Mouse (Mus musculus) v-Abl transformed pro-B cells (cell line): ENCODE results near the gene Hectd4.

Source experiments
- in situ Hi-C, 2 experiments: fragments of 400-800 bp; cut with MboI; formaldehyde crosslinking; loops; one replicate each; pipeline ENCODE4 v1.15.1; 2025; ENCODE audit not compliant: unreplicated experiment in 2 of 2

The Hectd4 gene

DNA sequence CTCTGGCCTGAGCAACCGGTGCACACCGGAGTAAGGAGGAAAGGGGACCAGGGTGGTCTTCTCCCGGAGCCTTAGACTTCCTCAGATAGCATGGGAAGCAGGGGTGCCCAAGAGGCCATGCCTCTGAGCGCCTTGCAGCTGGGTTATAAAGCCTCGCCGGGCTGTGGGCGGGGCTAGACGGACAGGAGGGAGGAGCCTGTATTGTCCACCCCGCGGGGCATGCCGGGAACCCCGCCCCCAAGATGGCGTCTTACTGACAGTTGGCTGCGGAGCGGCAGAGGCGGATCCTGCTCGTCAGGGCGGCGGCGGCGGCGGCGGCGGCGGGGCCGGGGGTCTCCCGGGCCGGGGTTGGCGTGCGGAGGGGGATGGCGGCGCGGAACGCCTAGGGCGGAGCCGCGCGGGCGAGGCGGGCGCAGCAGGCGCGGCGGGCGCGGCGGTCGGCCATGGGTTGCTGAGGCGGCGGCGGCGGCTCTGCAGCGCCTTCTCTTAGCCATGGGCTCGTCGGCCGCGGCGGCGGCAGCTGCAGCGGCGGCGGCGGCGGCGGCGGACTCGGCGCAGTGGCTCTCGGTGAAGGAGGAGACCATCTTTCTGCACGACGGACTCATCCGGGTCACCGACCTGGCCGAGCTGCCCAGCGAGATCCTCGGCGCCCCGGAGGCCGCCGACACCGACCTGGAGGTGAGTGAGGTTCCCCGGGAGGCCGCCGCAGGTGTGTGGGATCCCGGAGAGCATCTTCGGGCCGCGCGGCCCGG is at the start of gene Hectd4:
TSS of gene Hectd4 (plus strand) at position 240 of the 752 bp plus-strand sequence.
- in situ Hi-C loops, result loop anchor here (5.0 kb wide), 2 partner anchors 47 to 157 kb away; no protein-coding TSS in a partner anchor

DNA sequence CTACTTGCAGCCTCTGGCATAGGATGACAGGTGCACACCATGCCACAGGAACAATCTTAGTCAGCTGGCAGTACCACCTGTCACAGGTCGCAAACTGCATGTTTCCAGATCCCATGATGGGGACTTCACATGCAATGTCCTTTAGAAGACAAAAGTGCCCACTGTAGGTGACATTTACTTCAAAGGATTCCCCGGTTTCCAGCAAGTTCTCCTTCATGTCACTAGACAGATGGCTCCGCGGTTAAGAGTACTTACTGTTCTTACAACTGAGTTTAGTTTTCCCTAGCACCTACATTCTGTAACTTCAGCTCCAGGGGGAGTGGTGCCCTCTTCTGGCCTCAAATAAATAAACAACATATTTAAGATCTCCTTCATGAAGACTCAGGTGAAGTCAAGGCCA is 47.2 kb upstream of the Hectd4 start:
- in situ Hi-C loops, result no loop called here

DNA sequence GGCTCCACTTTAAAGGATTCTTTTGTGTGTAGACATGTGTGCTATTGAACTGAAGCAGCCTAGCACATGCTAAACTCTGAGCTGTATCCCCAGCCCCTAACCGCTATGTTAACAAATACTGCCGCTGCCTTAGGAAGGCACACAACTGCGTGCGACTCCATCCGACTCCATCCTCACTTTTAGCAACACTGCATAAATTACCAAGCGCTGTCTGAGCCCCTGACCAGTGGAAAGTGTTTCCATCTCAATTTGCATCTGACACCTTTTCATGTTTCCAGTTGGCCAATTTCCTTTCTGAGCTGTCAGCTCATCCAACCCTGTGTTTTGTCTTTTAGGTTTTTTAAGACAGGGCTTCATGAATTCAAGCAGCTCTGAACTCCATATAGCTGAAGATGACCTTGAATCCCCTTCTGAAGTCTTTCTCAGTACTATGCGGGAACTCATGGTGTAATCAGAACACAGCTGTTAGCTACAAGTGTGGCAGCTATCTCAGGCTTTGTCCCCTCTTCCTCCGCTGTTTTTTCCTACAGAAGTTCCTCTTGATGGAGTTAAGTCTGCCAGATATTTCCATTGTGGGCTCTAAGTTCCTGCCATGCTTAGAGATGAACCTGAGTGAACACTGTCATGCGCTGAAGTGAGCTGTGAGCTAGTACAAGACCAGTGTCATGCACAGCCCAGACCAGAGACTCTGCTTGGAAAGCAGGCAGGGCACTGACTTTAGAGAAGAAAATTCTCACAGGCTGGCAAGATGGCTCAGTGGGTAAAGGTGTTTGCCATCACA is 40.8 kb upstream of the Hectd4 start:
- in situ Hi-C loops, result no loop called here

DNA sequence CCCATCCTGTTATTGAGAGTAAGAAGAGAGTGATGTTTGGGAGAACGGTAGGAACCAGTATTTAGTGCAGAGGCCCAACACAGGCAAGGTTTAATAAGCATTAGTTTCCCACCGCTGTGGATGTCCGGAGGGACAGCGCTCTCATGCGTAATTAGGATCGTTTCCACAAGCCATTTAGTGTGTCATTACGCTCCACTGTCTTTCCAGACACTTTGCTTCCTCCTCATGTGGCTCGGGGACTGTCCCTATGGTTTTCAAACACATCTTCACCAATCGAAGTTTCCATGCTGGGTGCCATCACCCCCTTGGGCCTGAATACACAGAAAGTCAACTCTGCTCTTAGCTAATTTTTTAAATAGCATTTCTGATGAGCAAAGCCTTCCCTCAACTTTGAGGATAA is 36.8 kb upstream of the Hectd4 start:
- in situ Hi-C loops, result no loop called here

DNA sequence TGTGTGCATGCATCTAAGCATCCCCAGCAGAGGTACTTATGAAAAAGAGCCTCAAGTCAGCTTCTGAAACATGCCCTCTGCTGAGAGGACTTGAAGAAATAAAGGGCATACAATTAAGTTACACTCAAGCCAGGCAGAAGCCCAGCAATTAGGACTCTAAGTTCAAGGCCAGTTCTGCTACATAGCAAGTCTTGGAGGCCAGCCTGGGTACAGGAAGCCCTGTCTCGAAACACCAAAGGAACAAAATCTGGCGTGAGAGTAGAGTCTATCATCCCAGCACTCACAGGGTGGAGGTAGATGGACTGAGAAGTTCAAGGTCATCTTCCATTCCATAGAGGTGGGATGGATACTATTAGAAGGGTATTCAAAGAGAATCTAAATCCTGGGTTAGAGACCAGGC is 35.6 kb upstream of the Hectd4 start:
- in situ Hi-C loops, result no loop called here

DNA sequence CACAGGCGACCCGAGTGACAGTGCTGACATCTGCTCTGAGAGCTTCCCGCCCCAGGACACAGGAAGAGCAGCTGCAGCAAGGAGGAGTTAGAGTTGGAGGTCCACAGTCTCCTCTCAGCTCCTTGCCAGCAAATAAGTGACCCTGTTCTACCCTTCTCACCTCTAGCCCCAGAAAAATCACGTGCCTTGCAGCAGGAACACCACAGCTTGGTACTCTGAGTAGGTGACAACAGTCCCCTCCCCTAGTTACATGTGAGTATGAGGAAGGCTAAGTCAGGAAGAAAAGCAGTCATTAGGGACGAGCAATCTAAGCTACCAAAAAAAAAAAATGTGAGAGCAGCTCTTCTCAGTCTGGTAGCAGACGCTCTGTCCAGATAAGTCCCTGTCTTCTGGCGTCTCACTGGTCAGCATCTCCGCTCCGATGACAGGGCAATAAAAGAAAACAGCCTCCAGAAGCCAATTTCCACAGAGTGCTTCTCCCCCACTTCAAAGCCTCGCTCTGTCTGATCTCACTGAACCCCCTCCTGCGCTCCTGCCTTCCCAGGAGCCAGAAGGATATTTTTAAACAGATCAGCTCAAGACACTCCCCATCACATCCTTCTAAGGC is 35.0 kb upstream of the Hectd4 start:
- in situ Hi-C loops, result no loop called here

DNA sequence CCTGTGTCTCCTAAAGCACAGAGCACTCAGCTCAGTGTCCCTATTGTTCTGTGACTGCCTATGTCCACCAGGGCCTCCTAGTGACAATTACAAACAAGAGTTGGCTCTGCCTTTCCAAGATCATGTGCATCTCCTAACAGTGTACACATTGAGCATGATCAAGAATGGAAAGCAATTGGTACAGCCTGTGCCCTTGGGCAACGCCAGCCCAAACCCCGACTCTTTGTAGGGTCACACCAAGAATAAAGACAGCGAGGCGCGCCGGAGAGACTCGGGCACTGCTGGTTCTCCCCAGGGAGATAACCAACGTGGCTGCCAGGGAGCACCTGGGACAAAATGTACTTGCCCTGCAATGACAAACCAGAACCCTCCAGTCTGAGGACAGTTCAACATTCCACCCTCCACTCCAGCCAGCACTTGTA is 32.4 kb upstream of the Hectd4 start:
- in situ Hi-C loops, result no loop called here

DNA sequence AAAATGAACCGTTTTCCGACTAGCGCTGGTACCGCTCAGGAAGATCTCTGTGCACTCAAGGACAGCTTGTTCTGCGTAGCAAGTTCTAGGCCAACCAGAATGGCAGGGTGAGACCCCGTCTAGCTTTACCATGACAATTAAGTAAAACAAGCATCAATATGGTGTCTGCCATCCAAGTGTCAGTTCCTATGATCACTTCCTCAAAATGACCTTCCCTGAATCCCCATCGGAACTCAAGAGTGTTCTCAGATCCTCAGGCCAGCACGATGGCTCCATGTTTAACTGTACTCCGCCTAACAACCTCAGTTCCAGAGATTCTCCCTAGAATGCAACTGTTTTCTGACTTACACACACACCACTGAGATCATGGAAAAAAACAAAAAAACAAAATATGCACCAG is 31.8 kb upstream of the Hectd4 start:
- in situ Hi-C loops, result no loop called here

DNA sequence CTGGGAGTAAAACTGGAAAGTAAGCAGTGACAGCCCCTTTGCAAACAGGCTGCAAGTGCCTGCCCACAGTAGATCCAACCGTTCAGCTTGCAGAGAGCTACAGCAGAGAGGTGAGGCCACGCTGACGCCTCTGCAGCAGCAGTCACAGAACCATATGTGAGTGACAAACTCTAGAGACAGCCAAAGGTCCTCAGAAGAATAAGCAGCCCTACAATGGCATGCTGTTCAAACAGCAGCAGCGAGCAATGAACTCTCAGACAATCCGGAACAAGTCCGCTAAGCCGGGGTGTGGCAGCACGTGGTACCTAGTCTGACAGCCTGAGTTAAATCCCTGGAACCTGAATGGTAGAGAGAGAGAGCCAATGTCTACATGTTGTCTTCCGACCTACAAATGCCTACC is 30.8 kb upstream of the Hectd4 start:
- in situ Hi-C loops, result no loop called here

DNA sequence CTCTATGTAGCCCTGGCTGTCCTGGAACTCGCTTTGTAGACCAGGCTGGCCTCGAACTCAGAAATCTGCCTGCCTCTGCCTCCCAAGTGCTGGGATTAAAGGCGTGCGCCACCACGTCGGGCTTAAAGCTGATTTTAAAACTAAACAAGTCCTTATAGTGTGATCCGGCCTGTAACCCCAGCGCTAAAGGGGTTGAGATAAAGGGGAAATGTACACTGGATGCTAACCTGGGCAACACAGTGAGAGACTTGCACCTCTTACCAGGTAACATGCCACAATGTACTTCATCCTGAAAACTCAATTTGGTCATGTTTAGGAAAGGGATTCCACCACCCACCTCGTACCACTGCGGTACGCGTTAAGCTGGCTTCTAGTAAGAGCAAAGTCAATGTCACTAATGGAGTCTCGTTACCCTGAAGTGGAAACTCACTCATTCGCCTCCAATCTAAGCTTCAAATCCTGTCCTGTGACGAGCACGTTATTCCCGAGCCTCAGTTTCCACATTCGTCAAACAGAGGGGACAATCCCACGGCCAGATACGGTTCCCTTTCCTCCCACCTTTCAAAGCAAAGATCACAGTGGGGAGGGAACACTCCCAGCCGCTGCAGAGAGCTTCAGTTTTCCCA is 29.7 kb upstream of the Hectd4 start:
- in situ Hi-C loops, result no loop called here

DNA sequence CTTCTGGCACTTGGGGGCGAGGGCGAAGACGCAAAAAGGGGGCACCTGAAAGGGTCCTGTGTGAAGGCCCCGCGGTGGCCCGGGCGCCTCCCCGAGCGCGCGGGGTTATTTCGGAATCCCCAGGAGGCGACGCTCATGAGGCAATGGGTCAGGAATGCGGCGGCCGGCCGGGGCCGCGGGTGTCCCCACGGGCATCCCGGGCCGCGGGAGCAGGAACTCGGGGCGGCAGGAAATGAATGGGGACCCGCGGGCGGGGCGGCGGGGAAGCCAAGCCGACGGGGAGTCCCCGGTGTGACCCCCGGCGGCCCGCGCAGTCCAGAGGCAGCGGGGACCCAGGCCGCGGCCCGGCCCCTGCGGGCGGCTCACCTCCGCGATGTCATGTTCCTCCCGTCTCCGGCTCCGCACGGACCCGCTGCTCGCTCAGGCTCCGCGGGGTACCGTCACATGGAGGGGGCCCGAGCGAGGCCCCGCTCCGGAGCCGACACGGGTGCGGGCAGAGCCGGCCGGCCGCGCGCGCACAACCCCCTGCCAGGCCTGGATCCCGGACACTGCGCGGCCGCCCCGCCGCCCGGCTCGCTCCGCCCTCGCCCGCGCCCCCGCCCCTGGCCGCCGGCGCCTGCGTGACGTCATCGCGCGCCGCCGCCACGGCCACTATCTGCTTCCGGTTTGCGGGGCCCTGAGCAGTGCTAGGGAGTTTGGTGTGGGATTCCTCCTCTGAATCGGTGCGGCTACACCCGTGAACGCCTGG is 29.0 kb upstream of the Hectd4 start, which contains the start of gene Ptpn11:
TSS of gene Ptpn11 (minus strand) at position 562 of the 748 bp plus-strand sequence.
- in situ Hi-C loops, result no loop called here

DNA sequence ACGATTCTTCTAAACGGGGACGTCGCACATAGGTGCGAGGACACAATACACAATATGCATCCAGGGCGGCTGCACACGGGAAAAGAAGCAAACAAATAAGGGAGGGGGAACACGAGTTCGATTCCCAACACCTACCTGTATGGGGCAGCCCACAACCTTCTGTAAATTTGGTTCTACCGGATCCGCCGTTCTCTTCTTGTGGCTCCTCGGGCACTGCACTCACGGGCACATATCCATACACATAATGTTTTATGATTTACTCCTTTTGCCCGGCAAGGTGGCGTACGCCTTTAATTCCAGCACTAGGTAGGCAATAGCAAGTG is 28.5 kb upstream of the Hectd4 start:
- in situ Hi-C loops, result no loop called here

DNA sequence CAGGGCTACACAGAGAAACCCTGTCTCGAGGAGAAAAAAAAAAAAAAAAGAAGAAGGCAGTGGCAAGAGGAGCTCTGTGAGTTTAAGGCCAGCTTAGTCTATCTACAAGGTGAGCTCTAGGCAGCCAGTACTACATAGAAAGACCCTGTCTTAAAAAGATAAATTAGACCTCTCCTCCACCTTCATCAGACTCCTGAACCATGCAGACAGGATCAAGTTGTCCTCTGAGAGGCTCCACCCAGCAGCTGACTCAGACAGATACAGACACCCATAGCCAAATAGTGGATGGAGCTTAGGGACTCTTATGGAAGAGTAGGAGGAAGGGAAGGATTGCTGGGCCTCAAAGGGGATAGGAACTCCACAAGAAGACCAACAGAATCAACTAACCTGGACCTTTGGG is 25.8 kb upstream of the Hectd4 start:
- in situ Hi-C loops, result no loop called here

DNA sequence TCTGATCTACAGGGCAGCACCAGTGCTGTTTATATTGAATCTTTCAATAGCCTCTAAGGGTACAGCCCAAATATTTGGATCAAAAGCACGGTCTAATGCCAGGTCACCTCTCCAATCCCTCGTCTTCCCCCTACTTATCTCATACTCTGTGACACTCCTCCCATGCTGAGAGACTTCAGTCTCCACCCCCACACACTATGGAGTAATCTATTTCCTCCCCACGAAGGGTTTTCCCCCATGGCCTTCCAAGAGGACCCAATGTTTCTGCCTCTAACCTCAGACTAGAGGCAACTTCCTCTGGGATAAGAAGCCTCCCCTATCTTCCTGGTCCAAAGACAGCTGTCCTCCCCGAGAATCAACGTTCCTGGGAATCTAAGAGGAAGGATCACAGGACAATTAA is 23.3 kb upstream of the Hectd4 start:
- in situ Hi-C loops, result no loop called here

DNA sequence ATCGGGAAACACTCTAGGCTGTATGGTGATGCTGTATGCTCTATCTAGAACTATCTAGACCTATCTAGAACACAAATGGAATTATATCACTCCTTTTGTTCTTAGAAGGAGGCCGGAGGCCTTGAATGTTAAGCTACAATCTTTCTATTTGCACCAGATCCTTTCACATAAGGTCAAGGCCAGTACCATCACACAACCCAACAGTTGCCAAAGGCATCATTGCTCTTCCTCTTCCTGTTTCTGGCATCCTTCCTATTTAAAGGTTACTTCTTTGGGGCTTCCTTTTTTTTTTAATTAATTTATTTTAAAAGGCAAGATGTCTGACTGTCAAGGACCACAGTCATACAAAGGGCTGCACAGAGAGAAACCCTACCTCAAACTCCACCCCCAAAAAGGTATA is 22.7 kb upstream of the Hectd4 start:
- in situ Hi-C loops, result no loop called here

DNA sequence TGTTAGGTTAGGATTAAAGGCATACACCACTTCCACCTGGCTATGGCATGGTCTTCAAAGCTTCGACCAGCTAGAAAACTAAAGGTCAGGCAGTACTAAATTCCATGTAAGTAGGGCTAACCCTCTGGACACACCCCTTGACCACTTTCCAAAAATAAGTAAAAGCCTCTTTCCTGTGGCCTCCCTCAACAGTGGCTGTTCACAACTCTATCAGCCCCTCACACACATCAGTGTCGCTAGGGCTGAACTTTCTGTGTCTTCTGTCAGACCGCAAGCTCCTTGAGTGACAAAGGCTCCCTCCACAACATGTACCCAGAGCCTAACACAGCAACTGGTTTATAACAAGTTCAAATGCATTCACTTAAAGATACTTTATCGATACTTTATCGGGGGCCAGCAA is 21.6 kb upstream of the Hectd4 start:
- in situ Hi-C loops, result no loop called here

DNA sequence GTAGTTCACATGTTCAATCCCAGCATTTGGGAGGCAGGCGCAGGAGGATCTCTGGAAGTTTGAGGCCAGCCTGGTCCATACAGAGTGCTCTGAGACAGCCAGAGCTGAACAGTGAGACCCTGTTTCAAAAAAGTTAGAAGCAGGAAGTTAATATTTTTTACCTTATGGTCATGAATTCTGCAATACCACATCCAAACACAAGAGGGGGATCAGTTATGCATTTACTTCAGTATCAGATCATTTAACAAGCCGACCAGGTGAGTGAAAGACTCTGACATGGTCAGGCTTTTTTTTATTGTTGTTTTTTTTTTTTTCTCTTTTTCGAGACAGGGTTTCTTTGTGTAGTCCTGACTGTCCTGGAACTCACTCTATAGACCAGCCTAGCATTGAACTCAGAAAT is 18.3 kb upstream of the Hectd4 start:
- in situ Hi-C loops, result loop anchor here in 1 of 2 experiments (10.0 kb wide), 1 partner anchor 273 kb away; no protein-coding TSS in a partner anchor

DNA sequence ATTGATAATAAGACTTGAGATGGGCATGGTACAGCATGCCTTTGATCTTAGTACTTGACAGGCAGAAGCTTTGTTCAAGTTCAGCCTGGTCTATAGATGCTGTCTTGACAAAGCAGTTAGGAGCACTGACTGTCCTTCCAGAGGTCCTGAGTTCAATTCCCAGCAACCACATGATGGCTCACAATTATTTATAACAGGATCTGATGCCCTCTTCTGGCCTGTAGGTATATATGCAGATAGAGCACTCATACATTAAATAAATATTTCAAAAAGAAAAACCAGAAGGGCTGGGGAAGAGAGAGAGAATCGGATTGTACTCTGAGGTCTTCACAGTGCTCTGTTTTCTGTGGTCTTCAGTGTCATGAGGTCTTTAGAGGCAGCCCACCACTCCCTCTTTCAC is 17.6 kb upstream of the Hectd4 start:
- in situ Hi-C loops, result loop anchor here in 1 of 2 experiments (10.0 kb wide), 1 partner anchor 272 kb away; no protein-coding TSS in a partner anchor

DNA sequence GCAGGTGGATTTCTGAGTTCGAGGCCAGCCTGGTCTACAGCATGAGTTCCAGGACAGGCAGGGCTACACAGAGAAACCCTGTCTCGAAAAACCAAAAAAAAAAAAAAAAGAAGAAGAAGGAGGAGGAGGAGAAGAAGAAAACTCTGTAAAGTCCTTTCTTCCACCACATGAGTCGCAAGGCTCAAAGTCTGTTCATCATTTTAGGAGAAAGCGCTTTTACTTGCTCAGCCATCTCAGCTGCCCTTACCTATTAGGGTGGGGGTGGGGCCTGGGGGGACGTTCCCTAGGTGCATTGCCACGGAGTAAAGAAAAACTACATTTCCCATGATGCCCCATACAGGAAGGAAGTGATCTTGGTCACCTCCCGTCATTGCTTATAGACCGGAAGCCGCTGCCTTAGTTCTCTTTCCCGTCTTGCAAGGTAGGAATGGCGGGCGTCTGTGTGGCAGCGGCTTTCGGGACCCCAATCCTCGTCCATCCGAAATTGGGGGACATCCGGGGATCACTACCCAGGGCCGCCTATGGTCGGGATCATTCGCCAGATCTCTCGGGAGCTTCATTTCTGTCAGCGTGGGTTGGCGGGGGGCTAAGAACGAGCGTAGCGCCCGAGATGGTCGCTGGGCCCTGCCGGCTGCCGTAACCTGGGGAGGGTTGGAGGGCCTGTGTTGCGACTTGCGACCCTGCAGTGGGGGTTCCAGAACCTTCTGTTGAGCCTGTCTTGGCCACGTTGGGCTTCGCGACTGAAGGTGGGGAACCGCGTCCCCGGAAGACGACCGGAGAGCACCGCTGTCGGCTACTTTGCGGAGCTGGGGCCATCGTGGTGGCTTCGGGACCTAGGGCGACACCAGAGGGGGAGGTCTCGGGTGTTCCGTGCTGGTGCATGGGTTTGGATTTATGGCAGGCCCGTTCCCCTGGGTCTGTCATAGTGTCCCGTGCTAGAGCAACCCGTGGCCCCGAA is 15.6 kb upstream of the Hectd4 start, which contains the start of gene Rpl6:
TSS of gene Rpl6 (plus strand) at position 350 of the 958 bp plus-strand sequence.
- in situ Hi-C loops, result loop anchor here in 1 of 2 experiments (10.0 kb wide), 1 partner anchor 270 kb away; no protein-coding TSS in a partner anchor
